Mouse (Mus musculus): Measurements from ENCODE around the gene Gjb3. TPM values are rescaled to one million over a fixed set of nuclear protein-coding genes. Genes with fewer than 3 reads are reported as not detected.

The Gjb3 gene
- total and polyA plus RNA-seq, 3 experiments, result not detected

DNA sequence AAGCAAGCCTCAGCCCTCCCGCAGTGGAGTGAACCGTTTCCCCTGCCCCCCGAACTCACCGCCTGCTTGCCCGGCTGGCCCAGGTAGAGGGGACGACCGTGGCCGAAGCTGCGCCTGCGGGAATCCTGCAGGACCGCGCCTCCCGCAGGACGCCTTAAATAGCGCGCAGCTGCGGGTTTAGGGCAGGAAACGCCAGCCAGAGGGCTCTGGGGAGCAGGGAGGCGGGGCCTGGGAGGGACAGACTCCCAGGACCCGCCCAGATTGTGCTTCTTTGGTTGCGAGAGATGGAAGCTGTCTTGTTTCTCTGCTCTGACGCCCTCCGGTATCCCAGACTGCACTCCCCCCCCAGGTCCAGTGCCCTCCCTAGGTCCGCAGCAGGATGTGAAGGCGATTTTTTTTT, 16.8 kb downstream of the Gjb3 start, which contains the start of gene Gja4 (continued):
- TF ChIP-seq SMC3 (IDR thresholded peaks at IDR 0.05; ENCODE audit: low read depth, low read length) (0 out of 2 replicates have a peak, but pooled peaks have one; percentile 3), MYC (IDR thresholded peaks at IDR 0.05; ENCODE audit: low read depth, low read length) (no peak), E2F4 (IDR thresholded peaks at IDR 0.05; ENCODE audit: insufficient replicate concordance, low read depth, low read length) (no peak), ZNF384 (IDR thresholded peaks at IDR 0.05; ENCODE audit: low read depth, low read length) (no peak), ZC3H11A (IDR thresholded peaks at IDR 0.05; ENCODE audit: low read depth, low read length) (no peak), USF2 (conservative IDR thresholded peaks at IDR 0.05; ENCODE audit: low read depth, low read length) (no peak), IRF4 (IDR thresholded peaks at IDR 0.05; ENCODE audit: low read depth, low read length) (no peak), PAX5 (IDR thresholded peaks at IDR 0.05; ENCODE audit: low read length) (no peak), POLR2A (IDR thresholded peaks at IDR 0.05; ENCODE audit: low read depth, low read length) (no peak), BHLHE40 (IDR thresholded peaks at IDR 0.05; ENCODE audit: low read depth, low read length) (no peak)

DNA sequence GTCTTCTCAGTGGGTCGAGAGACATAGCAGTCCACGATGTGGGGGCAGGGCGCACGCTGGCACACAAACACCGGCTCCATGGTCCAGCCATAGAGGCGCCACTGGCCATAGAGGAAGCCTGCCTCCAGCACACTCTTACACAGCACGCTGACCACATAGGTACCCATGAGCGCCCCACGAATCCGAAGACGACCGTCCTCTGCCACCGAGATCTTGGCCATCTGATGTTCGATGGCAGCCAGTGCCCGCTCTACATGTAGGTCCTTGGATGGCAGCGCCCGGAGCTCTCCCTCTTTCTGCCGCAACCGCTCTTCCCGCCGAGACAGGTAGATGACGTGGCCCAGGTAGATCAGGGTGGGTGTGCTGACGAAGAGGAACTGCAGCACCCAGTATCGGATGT, 18.3 kb downstream of the Gjb3 start:
- dilution Hi-C loops (cut with MboI; ENCODE audit: extremely low pct_ligation_motif_present, extremely low pct_unique_long_range_greater_than_20kb, low sequenced_read_pairs), result no loop called here
- Histone ChIP-seq H3K4me2 (ENCODE audit: insufficient read depth, low read depth, poor library complexity, severe bottlenecking) (no peak overlapping the region), H3K9me3 (replicated peaks; ENCODE audit: low read length) (no peaks in the 10 kb centered on the region), H3K27ac (ENCODE audit: insufficient read depth, low read depth) (no peak overlapping the region), H3K36me3 (replicated peaks in 1 of 2; ENCODE audit: control insufficient read depth in 1 of 2, insufficient read depth in 1 of 2, low read length in 1 of 2) (no peaks in the 10 kb centered on the region), H3K4me1 (ENCODE audit: control insufficient read depth in 1 of 2, insufficient read depth in 2 of 2) (peaks cover 0 to 9% of the 10 kb centered on the region in 2 experiments; a peak in 1 of 4 replicates), H3K4me3 (replicated peaks in 1 of 3; ENCODE audit: low read depth in 2 of 3, low read length in 2 of 3, poor library complexity in 1 of 3) (no peak overlapping the region), H3K27me3 (replicated peaks) (peaks cover 41% of the 10 kb centered on the region), H3K79me2 (replicated peaks; ENCODE audit: control insufficient read depth, extremely low read depth, insufficient read depth, poor library complexity, severe bottlenecking) (no peaks in the 10 kb centered on the region), H3K9ac (ENCODE audit: insufficient read depth, low read depth) (no peak overlapping the region)
- TF ChIP-seq MYC (IDR thresholded peaks at IDR 0.05; ENCODE audit: low read depth, low read length) (no peak), NELFE (IDR thresholded peaks at IDR 0.05; ENCODE audit: low read depth, low read length) (no peak), USF2 (conservative IDR thresholded peaks at IDR 0.05; ENCODE audit: low read depth, low read length) (no peak), POLR2AphosphoS2 (IDR thresholded peaks at IDR 0.05; ENCODE audit: low read depth, low read length) (no peak), POLR2A (IDR thresholded peaks at IDR 0.05; ENCODE audit: low read depth, low read length) (no peak), MEF2A (IDR thresholded peaks at IDR 0.05; ENCODE audit: borderline replicate concordance, low read depth, low read length) (no peak), IRF4 (IDR thresholded peaks at IDR 0.05; ENCODE audit: low read depth, low read length) (no peak), CTCF (conservative IDR thresholded peaks at IDR 0.05 in 1 of 2, IDR thresholded peaks at IDR 0.05 in 1 of 2; ENCODE audit: low read depth in 2 of 2, low read length in 2 of 2) (no peak), ZNF384 (IDR thresholded peaks at IDR 0.05; ENCODE audit: low read depth, low read length) (no peak), JUND (conservative IDR thresholded peaks at IDR 0.05; ENCODE audit: low read depth, low read length) (no peak), SMC3 (IDR thresholded peaks at IDR 0.05; ENCODE audit: low read depth, low read length) (no peak), ZMIZ1 (IDR thresholded peaks at IDR 0.05; ENCODE audit: low read depth, low read length) (no peak), BHLHE40 (IDR thresholded peaks at IDR 0.05; ENCODE audit: low read depth, low read length) (no peak), ZC3H11A (IDR thresholded peaks at IDR 0.05; ENCODE audit: low read depth, low read length) (no peak), NRF1 (IDR thresholded peaks at IDR 0.05; ENCODE audit: low read depth, low read length) (no peak), MAFK (IDR thresholded peaks at IDR 0.05; ENCODE audit: insufficient replicate concordance, low read length) (no peak), CHD1 (IDR thresholded peaks at IDR 0.05; ENCODE audit: low read depth, low read length) (no peak), ELF1 (IDR thresholded peaks at IDR 0.05; ENCODE audit: low read depth, low read length) (no peak), GABPA (IDR thresholded peaks at IDR 0.05; ENCODE audit: insufficient replicate concordance, low read depth, low read length) (no peak), MXI1 (IDR thresholded peaks at IDR 0.05; ENCODE audit: low read depth, low read length) (no peak)
- DNase-seq (ENCODE audit: extremely low read depth), result no peak
- in situ Hi-C loops (cut with MboI; ENCODE audit: low pct_ligation_motif_present, low pct_unique_long_range_greater_than_20kb, low sequenced_read_pairs), result no loop called here

Data from CH12.LX (cell line).